Mouse (Mus musculus): Measurements from ENCODE around the gene Rin2.

DNA sequence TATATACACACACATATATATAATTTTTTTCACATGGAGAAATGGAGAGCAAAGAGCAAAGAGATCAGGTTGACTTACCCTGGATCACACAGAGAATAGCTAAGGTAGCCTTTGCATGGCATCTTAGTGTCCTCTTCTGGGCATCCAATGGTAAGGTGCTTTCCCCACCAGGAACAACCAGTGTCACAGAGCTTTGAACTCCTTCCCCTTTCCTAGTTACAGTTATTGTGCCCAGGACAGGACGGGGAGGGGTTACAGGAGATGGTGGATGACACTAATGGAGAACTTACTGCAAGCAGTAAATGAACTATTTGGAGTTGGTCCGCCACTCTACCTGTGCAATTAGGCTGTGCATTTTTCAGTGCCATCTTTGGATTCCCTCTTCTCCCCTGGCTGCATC, 45.7 kb downstream of the Rin2 start:
- TF ChIP-seq CTCF (IDR thresholded peaks at IDR 0.05; ENCODE audit: control insufficient read depth, insufficient read depth, low read length) (no peak), POLR2A (IDR thresholded peaks at IDR 0.05; ENCODE audit: borderline replicate concordance, control insufficient read depth, low read depth, low read length) (no peak)
